Mouse (Mus musculus) liver, adult 2 months (tissue): ENCODE measurements around the gene Adamtsl4. TPM values are rescaled to one million over a fixed set of nuclear protein-coding genes. Genes with fewer than 3 reads are reported as not detected.
"Not testable (repeated sequence)": the region's sequence is repeated elsewhere in the genome, so short reads cannot be mapped to it uniquely, and the experiment has no call there.

Source experiments
- DNase-seq: peaks from one replicate; pipeline ENCODE4 v3.0.0-alpha.2; 2011; ENCODE audit warnings: low read depth, low spot score; ENCODE audit errors: extremely low read depth
- H3K27ac ChIP-seq: fragments of 200-500 bp; replicated peaks from 2 replicates; pipeline ENCODE4 v1.5.1; 2012; ENCODE audit warnings: low read depth, mild to moderate bottlenecking, control low read depth, inconsistent platforms, low read length; ENCODE audit not compliant: insufficient read depth
- H3K27me3 ChIP-seq: fragments of 200-500 bp; 2 replicates; pipeline ENCODE4 v1.6.1; 2012; ENCODE audit warnings: mild to moderate bottlenecking, moderate library complexity, low read length, inconsistent platforms; ENCODE audit not compliant: control insufficient read depth, insufficient read depth
- H3K36me3 ChIP-seq: fragments of 200-500 bp; 2 replicates; pipeline ENCODE4 v1.6.1; 2012; ENCODE audit warnings: low read length, inconsistent platforms; ENCODE audit not compliant: control insufficient read depth, insufficient read depth
- H3K4me1 ChIP-seq: fragments of 200-500 bp; 2 replicates; pipeline ENCODE4 v1.6.1; 2011; ENCODE audit warnings: low read length; ENCODE audit not compliant: control insufficient read depth, insufficient read depth
- H3K4me3 ChIP-seq: fragments of 200-500 bp; 2 replicates; pipeline ENCODE4 v1.5.1; 2011; ENCODE audit warnings: low read depth, mild to moderate bottlenecking, control low read depth, low read length, moderate library complexity; ENCODE audit not compliant: insufficient read depth
- H3K79me2 ChIP-seq: fragments of 200-500 bp; 2 replicates; pipeline ENCODE4 v1.6.1; 2012; ENCODE audit warnings: inconsistent platforms, mild to moderate bottlenecking, low read length, moderate library complexity; ENCODE audit not compliant: control insufficient read depth, insufficient read depth
- H3K9ac ChIP-seq: fragments of 200-500 bp; 2 replicates; pipeline ENCODE4 v1.6.1; 2012; ENCODE audit warnings: low read depth, mild to moderate bottlenecking, control low read depth, inconsistent platforms, low read length
- CTCF ChIP-seq: fragments of 200-500 bp; IDR thresholded peaks from 2 replicates; pipeline ENCODE4 v1.5.1; 2011; ENCODE audit warnings: low read depth, low read length, control low read depth
- POLR2A ChIP-seq: fragments of 200-500 bp; IDR thresholded peaks from 2 replicates; pipeline ENCODE4 v1.6.1; 2011; ENCODE audit warnings: low read length, control low read depth; ENCODE audit not compliant: insufficient read depth; ENCODE audit errors: extremely low read depth
- WGBS: fragments of 180-500 bp; shearing (Covaris S2); methylation state at CpG from one replicate; pipeline ENCODE4 v1.1.7; 2018; 5-methylcytosine and 5-hydroxymethylcytosine counted together
- polyA plus RNA-seq: library from polyadenylated mRNA; depleted of rRNA; stranded (reverse); fragments of >200 nt; gene quantifications from 2 replicates; pipeline ENCODE4 v1.2.3, GENCODE M21; 2012
- total RNA-seq: library from RNA; depleted of rRNA; stranded (reverse); fragments of >200 nt; gene quantifications from 2 replicates; pipeline ENCODE4 v1.2.3, GENCODE M21; 2014

The Adamtsl4 gene
- total and polyA plus RNA-seq, 2 experiments = 0.55 to 4.7 TPM

DNA sequence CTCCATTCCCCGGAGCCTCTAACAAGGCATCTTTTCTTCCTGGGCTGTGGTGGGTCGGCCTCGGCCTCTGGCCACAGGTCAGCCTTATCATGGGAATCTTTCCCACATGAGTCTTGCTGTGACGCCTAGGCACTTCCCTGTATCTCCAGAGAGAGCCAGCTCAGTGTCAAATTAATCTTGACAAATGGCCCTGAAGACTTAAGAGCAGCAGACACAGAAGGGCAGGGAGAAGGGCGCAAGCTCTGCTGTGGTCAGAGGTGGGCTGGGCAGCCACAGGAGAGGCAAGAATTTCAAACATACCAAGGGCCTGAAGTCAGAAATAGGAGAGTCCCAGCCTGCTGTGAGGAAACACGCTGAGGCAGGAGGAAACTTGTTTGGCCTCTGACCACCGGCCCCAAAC lies 8.6 kb upstream of the Adamtsl4 start:
- H3K27ac ChIP-seq = no peak overlapping the region
- no peaks in the 10 kb centered on the region for H3K36me3 ChIP-seq
- H3K4me3 ChIP-seq = no peak overlapping the region
- DNase-seq = no peak
- no peak for TF ChIP-seq POLR2A
- no peak for TF ChIP-seq CTCF
- no peak overlapping the region for H3K9ac ChIP-seq
- no peaks in the 10 kb centered on the region for H3K79me2 ChIP-seq
- no peaks in the 10 kb centered on the region for H3K27me3 ChIP-seq
- peaks cover 22% of the 10 kb centered on the region for H3K4me1 ChIP-seq
- WGBS = 81% methylated on average over 7 of the region's 7 CpGs

DNA sequence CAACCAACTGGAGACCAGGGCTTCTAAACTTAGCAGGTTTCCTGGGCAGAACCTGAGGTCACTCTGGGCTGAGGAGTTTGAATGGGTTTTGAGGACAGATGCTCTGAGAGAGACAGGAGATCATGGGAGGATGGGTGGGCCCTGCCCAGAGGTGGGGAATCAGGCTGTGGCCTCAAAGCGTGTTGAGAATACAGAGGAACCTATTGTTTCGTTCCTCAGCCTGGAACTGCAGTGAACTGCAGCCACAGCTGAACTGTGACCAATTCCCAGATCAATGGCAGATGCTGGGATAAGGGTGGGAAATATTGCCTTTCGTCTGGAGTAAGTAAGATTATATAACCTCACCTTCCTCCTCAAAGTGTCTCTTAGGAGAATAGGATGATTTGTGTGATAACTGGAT lies 8.1 kb upstream of the Adamtsl4 start:
- Histone ChIP-seq H3K79me2 (no peaks in the 10 kb centered on the region), H3K4me1 (peaks cover 22% of the 10 kb centered on the region), H3K36me3 (no peaks in the 10 kb centered on the region), H3K27me3 (no peaks in the 10 kb centered on the region), H3K9ac (no peak overlapping the region), H3K4me3 (no peak overlapping the region), H3K27ac (no peak overlapping the region)
- 95% methylated on average over 3 of the region's 3 CpGs for WGBS
- no peak for DNase-seq
- TF ChIP-seq POLR2A (no peak), CTCF (no peak)

DNA sequence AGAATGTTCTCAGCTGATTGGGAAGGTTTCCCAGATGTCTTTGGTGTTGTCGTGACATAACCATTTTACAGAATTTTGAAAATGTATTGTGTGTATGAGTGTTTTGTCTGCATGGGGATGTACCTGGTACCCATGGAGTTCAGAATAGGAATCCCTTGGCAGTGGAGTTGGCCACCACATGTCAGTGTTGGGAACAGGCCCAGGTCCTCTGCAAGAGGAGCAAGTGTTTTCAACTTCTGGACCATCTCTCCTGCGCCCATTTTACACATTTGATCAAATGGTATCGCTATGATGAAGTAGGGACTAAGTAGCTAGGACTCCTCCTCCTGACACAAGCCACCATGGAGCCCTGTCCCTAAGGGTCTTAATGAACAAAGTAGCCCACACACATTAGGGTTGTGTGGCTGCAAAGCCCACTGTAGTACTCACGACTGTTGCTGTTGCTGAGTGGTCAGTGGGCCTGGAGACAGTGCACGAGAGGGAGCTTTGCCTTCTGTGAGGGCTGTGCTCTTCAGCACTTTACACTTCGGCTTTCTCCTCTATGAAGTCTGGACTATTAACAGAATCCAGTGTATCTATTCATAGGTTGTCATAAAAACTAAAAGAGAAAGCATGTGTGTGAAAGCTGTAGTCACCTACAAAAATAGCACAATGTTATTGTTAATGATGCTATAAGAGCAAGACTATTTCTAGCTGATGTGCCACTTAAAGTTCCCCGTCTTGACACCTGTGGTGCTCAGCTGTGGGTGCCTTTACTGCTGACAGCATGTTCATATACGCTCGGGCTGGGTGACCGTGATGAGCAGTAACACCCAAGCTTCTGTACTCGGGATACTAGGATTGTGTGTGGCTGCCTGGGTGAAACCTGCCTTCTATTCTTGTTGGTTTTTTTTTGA lies 7.3 kb upstream of the Adamtsl4 start:
- no peaks in the 10 kb centered on the region for H3K79me2 ChIP-seq
- TF ChIP-seq CTCF (no peak), POLR2A (no peak)
- no peaks in the 10 kb centered on the region for H3K36me3 ChIP-seq
- WGBS = 95% methylated on average over 11 of the region's 11 CpGs
- H3K9ac ChIP-seq = no peak overlapping the region
- H3K4me1 ChIP-seq = peaks cover 19% of the 10 kb centered on the region
- no peak overlapping the region for H3K27ac ChIP-seq
- H3K4me3 ChIP-seq = no peak overlapping the region
- H3K27me3 ChIP-seq = no peaks in the 10 kb centered on the region
- no peak for DNase-seq

DNA sequence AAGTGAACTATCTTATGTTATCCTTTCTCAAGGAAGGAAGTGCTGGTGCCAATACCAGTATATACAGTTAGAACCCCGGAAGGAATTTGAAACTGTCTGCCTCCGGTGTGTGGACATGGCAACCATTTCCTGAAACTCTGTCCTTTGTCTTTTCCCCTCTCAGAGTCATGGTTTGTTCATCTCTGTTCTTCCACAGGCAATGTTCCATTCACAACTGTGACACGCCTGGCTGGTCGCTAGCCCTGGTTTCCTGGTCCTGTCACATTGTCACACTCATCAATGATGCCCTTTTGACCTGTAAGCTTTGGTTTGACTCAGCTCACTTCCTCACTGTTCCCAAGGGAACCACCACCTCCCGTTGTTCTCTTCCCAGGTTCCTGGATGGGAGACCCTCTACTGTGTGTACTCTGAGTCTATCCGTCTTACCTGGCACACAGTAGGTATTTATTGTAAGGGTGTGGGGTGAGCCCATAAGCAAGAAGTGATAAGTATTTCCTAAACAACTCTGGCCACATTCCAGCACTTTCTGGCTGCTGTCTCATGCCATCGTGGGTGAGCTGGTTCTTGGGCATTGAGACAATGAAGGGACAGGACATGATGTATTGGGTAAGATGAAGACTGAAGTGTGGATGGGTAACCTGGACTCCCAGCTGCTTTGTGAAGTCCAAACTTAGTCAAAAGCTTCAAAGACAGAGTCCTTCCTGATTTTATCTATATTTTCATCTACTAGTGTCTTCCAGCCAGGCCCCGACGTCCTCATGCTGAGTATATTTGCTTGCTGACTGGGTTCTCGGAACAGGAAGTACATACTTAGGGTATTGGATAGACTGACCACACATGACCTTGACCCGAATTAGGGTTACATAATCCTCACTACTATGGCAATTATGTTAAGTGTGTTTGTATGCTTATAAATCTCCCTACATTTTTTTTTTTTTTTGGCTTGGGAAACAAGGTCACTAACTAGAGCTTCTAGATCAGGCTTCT lies 6.4 kb upstream of the Adamtsl4 start:
- Histone ChIP-seq H3K27ac (peak overlapping the region; percentile 11; the same call in 1 of the 2 replicates), H3K79me2 (no peaks in the 10 kb centered on the region), H3K27me3 (no peaks in the 10 kb centered on the region), H3K4me3 (no peak overlapping the region), H3K36me3 (no peaks in the 10 kb centered on the region), H3K4me1 (peaks cover 19% of the 10 kb centered on the region), H3K9ac (no peak overlapping the region)
- TF ChIP-seq POLR2A = no peak
- peak; percentile 69 for DNase-seq
- 20% methylated on average over 11 of the region's 11 CpGs for WGBS

DNA sequence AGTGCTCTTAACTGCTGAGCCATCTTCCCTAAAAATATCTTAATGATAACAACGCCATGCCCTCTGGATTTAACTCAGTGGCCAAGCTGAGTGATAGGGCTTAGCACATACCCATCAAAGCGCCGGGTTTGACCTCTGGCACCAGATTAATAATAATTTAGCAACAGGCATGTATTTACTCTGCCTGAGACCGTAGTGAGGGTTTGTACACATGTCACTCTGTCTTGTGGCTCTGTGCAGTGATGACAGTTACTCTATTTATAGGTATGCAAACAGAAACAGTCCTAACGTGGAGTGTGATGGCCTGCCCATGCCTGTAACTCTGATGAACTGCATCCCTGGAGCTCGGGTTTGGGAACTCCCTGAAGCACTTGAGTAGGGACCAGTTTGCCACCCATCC lies 5.0 kb upstream of the Adamtsl4 start:
- TF ChIP-seq POLR2A (no peak), CTCF (no peak)

DNA sequence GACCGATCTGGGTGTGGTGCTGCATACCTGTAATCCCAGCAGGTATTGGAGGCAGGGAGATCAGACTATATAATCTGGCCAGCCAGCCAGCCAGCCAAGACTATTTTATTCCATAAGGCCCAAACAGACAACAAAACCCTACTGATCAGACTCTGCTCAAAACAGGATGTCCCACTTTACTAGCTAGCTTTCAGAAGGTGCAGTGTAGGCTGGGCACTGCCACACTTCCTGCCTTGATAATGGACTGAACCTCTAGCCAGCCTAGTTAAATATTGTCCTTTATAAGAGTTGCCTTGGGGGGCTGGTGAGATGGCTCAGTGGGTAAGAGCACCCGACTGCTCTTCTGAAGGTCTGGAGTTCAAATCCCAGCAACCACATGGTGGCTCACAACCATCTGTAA lies 2.8 kb upstream of the Adamtsl4 start:
- 96% methylated on average over 2 of the region's 2 CpGs for WGBS
- not testable (repeated sequence) for DNase-seq, H3K79me2 ChIP-seq, H3K27me3 ChIP-seq, H3K9ac ChIP-seq, H3K27ac ChIP-seq, H3K4me3 ChIP-seq, H3K36me3 ChIP-seq
- H3K4me1 ChIP-seq = peaks cover 19% of the 10 kb centered on the region

More for the DNA sequence above, 5.0 kb upstream of the Adamtsl4 start:
- Histone ChIP-seq H3K4me3 (no peak overlapping the region), H3K4me1 (peaks cover 19% of the 10 kb centered on the region), H3K36me3 (no peaks in the 10 kb centered on the region), H3K27me3 (no peaks in the 10 kb centered on the region), H3K27ac (no peak overlapping the region; the same call in 1 of the 2 replicates), H3K9ac (no peak overlapping the region), H3K79me2 (no peaks in the 10 kb centered on the region)
- peak; percentile 88 for DNase-seq
- WGBS = 21% methylated on average over 6 of the region's 6 CpGs
